Mouse (Mus musculus): ENCODE results near the gene Slc1a4.

DNA sequence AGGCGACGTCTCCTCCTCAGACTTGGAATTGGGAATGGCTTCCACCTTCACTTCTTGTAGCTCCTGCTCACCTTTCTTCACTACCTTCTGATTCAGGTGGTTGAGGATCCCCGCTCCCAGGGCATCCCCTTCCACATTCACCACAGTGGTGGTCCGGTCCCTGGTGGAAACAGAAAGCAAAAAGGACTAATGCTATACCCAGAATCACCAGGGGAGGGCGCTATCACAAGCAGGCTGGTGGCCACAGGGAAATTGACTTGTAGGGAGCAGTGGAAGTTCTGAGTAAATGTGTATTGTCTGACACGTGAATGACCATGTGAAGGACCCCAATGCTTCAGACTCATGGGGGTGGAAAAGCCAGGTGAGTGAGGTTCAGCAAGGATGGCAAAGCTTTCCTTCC is 28.2 kb downstream of the Slc1a4 start:
- TF ChIP-seq CTCF (IDR thresholded peaks at IDR 0.05; ENCODE audit: borderline replicate concordance, extremely low read depth, insufficient read depth, insufficient read length) (peak; percentile 72; the same call in 1 of the 2 replicates), POLR2A (IDR thresholded peaks at IDR 0.05; ENCODE audit: borderline replicate concordance, extremely low read depth, insufficient read depth, insufficient read length, poor library complexity, severe bottlenecking) (no peak)

Measured in brain, embryonic 14.5 days (tissue).